Mouse (Mus musculus) erythroblast, embryonic 14.5 days (primary cell): Measurements from ENCODE around the gene Polr2l. TPM values are rescaled to one million over a fixed set of nuclear protein-coding genes. Genes with fewer than 3 reads are reported as not detected.

ENCODE experiments used
- H3K27me3 ChIP-seq: 2 replicates; pipeline ENCODE4 v1.6.1; 2012; ENCODE audit warnings: inconsistent platforms; ENCODE audit not compliant: control insufficient read depth
- H3K36me3 ChIP-seq: 2 replicates; pipeline ENCODE4 v1.6.1; 2012; ENCODE audit warnings: mild to moderate bottlenecking, inconsistent platforms; ENCODE audit not compliant: control insufficient read depth
- H3K4me1 ChIP-seq: 2 replicates; pipeline ENCODE4 v1.6.1; 2012; ENCODE audit warnings: inconsistent platforms; ENCODE audit not compliant: control insufficient read depth
- H3K4me3 ChIP-seq: replicated peaks from 2 replicates; pipeline ENCODE3; 2012; ENCODE audit warnings: moderate library complexity, mild to moderate bottlenecking, inconsistent platforms
- H3K9me3 ChIP-seq: 2 replicates; pipeline ENCODE4 v1.6.1; 2012; ENCODE audit warnings: low read length, inconsistent platforms, mixed read lengths; ENCODE audit not compliant: control insufficient read depth
- GATA1 ChIP-seq: IDR thresholded peaks from 2 replicates; pipeline ENCODE4 v1.6.1; 2012; ENCODE audit warnings: low read length, inconsistent platforms, mixed read lengths
- TAL1 ChIP-seq: IDR thresholded peaks from 3 replicates; pipeline ENCODE4 v1.6.1; 2012; ENCODE audit warnings: low read length, inconsistent platforms, mixed read lengths
- polyA plus RNA-seq: library from polyadenylated mRNA; stranded (reverse); fragments of >175 nt; gene quantifications from 2 replicates; pipeline ENCODE4 v1.2.3, GENCODE M21; 2012

Gene Polr2l
- polyA plus RNA-seq, 1 experiment, result 17.1 TPM

DNA sequence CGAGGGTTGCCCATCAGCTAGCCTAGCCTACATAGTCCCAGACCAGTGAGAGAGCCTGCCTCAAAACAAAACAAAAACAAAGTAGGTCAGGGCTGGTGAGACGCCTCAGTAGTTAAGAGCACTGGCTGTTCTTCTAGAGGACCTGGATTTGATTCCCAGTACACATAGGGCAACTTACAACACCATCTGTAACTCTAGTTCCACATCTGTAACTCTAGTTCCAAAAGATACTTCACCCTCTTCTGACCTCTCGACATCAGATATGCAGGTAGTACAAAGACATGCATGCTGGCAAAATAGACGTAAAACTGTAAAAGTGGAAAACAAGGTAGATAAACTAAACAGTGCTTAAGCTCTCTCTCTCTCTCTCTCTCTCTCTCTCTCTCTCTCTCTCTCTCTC, 51.1 kb downstream of the Polr2l start:
- no peaks in the 10 kb centered on the region for H3K9me3 ChIP-seq
- H3K36me3 ChIP-seq, result no peaks in the 10 kb centered on the region
- TF ChIP-seq GATA1 (no peak), TAL1 (no peak)
- H3K4me1 ChIP-seq, result peaks cover 16% of the 10 kb centered on the region
- H3K4me3 ChIP-seq, result no peak overlapping the region
- H3K27me3 ChIP-seq, result peaks cover 26% of the 10 kb centered on the region

Other genes starting within 250 kb of the Polr2l start
- gene Phrf1, start 246.3 kb downstream of the Polr2l start, polyA plus RNA-seq, result 19.7 and 20.3 TPM in 2 replicates
- gene Irf7, start 208.7 kb downstream of the Polr2l start, polyA plus RNA-seq, result 2.2 and 2.9 TPM in 2 replicates
- gene Cdhr5, start 198.3 kb downstream of the Polr2l start, polyA plus RNA-seq, result not detected in 2 replicates
- not detected in 2 replicates for gene Sct, start 196.0 kb downstream of the Polr2l start, polyA plus RNA-seq
- gene Drd4, start 183.1 kb downstream of the Polr2l start, polyA plus RNA-seq, result not detected in 2 replicates
- gene Deaf1, start 147.4 kb downstream of the Polr2l start, polyA plus RNA-seq, result 7.6 and 8.1 TPM in 2 replicates
- gene Tmem80, start 147.4 kb downstream of the Polr2l start, polyA plus RNA-seq, result 4.6 TPM in 2 replicates
- 0.05 and 0.09 TPM in 2 replicates for gene Eps8l2, start 136.3 kb downstream of the Polr2l start, polyA plus RNA-seq
- 53.1 and 91.9 TPM in 2 replicates for gene Taldo1, start 82.9 kb downstream of the Polr2l start, polyA plus RNA-seq
- 0.16 and 0.42 TPM in 2 replicates for gene Gatd1, start 61.0 kb downstream of the Polr2l start, polyA plus RNA-seq
- not detected in 2 replicates for gene Cend1, start 45.6 kb downstream of the Polr2l start, polyA plus RNA-seq
- gene Slc25a22, start 37.2 kb downstream of the Polr2l start, polyA plus RNA-seq, result 0.70 and 0.97 TPM in 2 replicates
- 5.6 and 9.3 TPM in 2 replicates for gene Pidd1, start 31.1 kb downstream of the Polr2l start, polyA plus RNA-seq
- gene Rplp2, start 27.8 kb downstream of the Polr2l start, polyA plus RNA-seq, result 584 and 1,051 TPM in 2 replicates
- gene Pnpla2, start 19.9 kb downstream of the Polr2l start, polyA plus RNA-seq, result 3.0 and 3.4 TPM in 2 replicates
- 0.06 and 0.12 TPM in 2 replicates for gene Cracr2b, start 14.0 kb downstream of the Polr2l start, polyA plus RNA-seq
- gene Cd151, start 7.7 kb downstream of the Polr2l start, polyA plus RNA-seq, result 1.0 and 1.1 TPM in 2 replicates
- gene Tspan4, start 108 bp upstream of the Polr2l start, polyA plus RNA-seq, result 0.31 and 0.46 TPM in 2 replicates
- 1.7 and 2.6 TPM in 2 replicates for gene Chid1, start 64.7 kb upstream of the Polr2l start, polyA plus RNA-seq
- 8.6 and 9.2 TPM in 2 replicates for gene Ap2a2, start 87.0 kb upstream of the Polr2l start, polyA plus RNA-seq
- gene Muc6, start 180.2 kb upstream of the Polr2l start, polyA plus RNA-seq, result 0.47 and 0.57 TPM in 2 replicates
- gene Muc2, start 215.2 kb upstream of the Polr2l start, polyA plus RNA-seq, result 0.06 and 0.08 TPM in 2 replicates